Mouse (Mus musculus) neural tube, embryonic 14.5 days (tissue): Measurements from ENCODE around the gene Nfkbib. TPM values are rescaled to one million over a fixed set of nuclear protein-coding genes. Genes with fewer than 3 reads are reported as not detected.

Experiments used
- polyA plus RNA-seq: library from polyadenylated mRNA; unstranded; fragments of >200 nt; fragmentation: Nextera tagmentation; extraction: Ambion mirVana; gene quantifications from 2 replicates; pipeline ENCODE4 v1.2.1, GENCODE M21; 2014

Gene Nfkbib
- polyA plus RNA-seq, 1 experiment from 2014 or later: 77.8 TPM

Other genes with a start within 250 kb of the Nfkbib start
- gene Ifnl3, start 244.7 kb downstream of the Nfkbib start, polyA plus RNA-seq: not detected in 2 replicates
- not detected in 2 replicates for gene Sycn, start 226.6 kb downstream of the Nfkbib start, polyA plus RNA-seq
- 0.17 TPM in 1 of 2 replicates, not detected in the other for gene Nccrp1, start 220.3 kb downstream of the Nfkbib start, polyA plus RNA-seq
- 24.3 and 25.1 TPM in 2 replicates for gene Samd4b, start 169.4 kb downstream of the Nfkbib start, polyA plus RNA-seq
- 10.6 and 15.5 TPM in 2 replicates for gene Pak4, start 169.3 kb downstream of the Nfkbib start, polyA plus RNA-seq
- 0.19 TPM in 1 of 2 replicates, not detected in the other for gene Acp7, start 136.2 kb downstream of the Nfkbib start, polyA plus RNA-seq
- 6.7 and 11.8 TPM in 2 replicates for gene Fbxo27, start 74.7 kb downstream of the Nfkbib start, polyA plus RNA-seq
- 2.4 TPM in 2 replicates for gene Fbxo17, start 50.7 kb downstream of the Nfkbib start, polyA plus RNA-seq
- 109 and 126 TPM in 2 replicates for gene Mrps12, start 25.7 kb downstream of the Nfkbib start, polyA plus RNA-seq
- gene Sars2, start 25.5 kb downstream of the Nfkbib start, polyA plus RNA-seq: 19.3 and 19.9 TPM in 2 replicates
- gene Ccer2, start 11.3 kb downstream of the Nfkbib start, polyA plus RNA-seq: 0.79 and 0.81 TPM in 2 replicates
- 97.2 and 110 TPM in 2 replicates for gene Sirt2, start 777 bp downstream of the Nfkbib start, polyA plus RNA-seq
- gene Rinl, start 21.5 kb upstream of the Nfkbib start, polyA plus RNA-seq: 1.6 TPM in 2 replicates
- 158 and 160 TPM in 2 replicates for gene Hnrnpl, start 41.0 kb upstream of the Nfkbib start, polyA plus RNA-seq
- 74.5 and 94.4 TPM in 2 replicates for gene Ech1, start 57.7 kb upstream of the Nfkbib start, polyA plus RNA-seq
- gene Lgals4, start 66.3 kb upstream of the Nfkbib start, polyA plus RNA-seq: 3.4 and 4.1 TPM in 2 replicates
- gene Lgals7, start 96.3 kb upstream of the Nfkbib start, polyA plus RNA-seq: 1.8 and 2.6 TPM in 2 replicates
- gene Capn12, start 113.9 kb upstream of the Nfkbib start, polyA plus RNA-seq: 0.46 and 0.90 TPM in 2 replicates
- gene Actn4, start 194.8 kb upstream of the Nfkbib start, polyA plus RNA-seq: 109 and 143 TPM in 2 replicates
- gene Eif3k, start 214.4 kb upstream of the Nfkbib start, polyA plus RNA-seq: 316 and 346 TPM in 2 replicates
- gene Map4k1, start 214.5 kb upstream of the Nfkbib start, polyA plus RNA-seq: 7.3 and 7.8 TPM in 2 replicates